Mouse (Mus musculus) thymus, postnatal 10 days (tissue): Measurements from ENCODE around the gene Osbpl10.

Experiments used
- DNase-seq, 2 experiments: peaks; one replicate each; pipeline ENCODE4 v3.0.0; 2021; ENCODE audit warnings: low spot score in 2 of 2

The Osbpl10 gene

DNA sequence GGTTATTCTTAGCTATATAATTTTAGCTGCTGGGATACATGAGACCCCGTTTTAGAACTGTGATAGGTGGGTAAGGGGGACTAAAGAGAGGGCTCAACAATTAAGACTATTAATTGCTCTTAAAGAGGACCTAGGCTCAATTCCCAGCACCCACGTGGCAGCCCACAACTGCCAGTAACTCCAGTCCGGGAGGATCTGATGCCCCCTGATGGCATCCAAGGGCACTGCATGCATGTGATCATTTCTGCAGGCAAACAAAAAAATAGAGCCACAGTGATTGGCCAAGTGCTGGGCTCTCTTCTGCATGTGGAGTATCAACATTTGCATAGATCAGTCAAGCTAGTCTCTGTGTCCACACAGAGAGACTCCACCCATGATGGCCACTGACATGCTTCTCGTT, 96.8 kb downstream of the Osbpl10 start:
- no peak for DNase-seq

DNA sequence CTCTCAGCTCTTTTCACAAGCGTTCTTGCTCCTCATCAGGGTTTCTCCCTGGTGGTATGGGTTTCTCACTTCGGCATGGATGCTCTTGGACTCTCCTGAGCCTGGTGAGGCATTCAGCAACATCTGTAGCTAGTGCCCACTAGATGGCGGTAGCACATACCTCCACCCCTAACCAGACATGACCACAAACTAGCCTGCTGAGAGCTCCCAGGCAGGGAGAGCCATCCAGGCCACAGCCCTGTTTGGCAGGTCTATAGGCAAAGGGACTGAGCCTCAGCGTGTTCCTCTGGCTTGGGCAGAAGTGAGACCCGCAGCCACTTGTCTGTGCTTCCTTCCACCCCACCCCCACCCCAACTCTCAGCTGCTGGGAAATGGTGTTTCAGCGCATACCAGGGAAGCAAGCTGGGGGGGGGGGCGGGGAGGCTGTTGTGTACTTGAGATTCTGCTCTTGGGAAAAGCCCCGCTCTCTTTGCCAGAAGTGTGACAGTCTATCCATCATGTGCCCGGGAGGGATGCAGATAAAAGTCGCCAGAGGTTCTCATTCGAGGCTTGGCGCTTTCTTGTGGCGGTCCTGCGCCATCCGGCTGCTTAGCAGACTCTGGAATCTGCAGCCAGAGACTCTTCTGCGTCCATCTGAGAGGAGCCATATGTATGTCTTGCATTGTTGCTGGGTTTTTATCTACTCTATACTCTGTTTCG, 110.1 kb downstream of the Osbpl10 start:
- DNase-seq = peak in 1 of 2 experiments; percentile 29

DNA sequence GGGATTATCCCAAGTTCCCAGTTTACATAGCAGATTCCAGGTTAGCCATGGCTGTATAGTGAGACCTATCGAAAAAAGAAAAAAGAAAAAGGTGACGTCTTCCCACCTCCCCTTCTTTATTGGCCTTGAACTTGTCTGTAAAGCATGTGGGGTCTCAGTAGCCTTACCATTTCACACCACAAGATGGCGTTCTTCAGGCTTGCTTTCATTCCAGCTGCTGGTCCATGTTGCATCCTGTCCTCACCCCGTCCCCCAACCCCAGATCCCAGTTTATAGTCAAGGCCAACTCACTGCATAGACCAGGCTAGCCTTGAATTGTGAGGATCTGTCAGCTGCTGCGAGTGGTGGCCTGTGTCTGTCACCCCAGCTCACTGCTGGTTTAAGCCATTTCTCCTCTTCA, 111.3 kb downstream of the Osbpl10 start:
- no peak for DNase-seq

DNA sequence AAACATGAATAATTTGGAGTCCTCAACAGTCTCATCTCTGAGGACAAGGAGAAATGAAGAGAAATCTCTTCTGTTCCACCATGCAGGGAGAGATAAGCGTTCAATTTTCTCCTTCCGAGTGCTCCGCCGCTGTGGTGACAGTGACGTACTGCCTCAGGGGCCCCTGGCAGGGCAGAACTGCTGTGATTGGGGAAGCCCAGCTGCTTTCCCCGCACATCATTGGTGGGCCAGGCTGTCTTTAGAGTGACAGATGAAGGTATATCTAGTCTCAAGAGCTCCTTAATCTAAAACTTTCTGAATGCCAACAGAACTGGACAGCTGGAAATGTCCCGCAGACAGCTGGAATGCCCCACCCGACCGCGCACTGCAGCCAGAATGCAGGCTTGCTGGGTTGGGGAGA, 118.1 kb downstream of the Osbpl10 start:
- DNase-seq = no peak

DNA sequence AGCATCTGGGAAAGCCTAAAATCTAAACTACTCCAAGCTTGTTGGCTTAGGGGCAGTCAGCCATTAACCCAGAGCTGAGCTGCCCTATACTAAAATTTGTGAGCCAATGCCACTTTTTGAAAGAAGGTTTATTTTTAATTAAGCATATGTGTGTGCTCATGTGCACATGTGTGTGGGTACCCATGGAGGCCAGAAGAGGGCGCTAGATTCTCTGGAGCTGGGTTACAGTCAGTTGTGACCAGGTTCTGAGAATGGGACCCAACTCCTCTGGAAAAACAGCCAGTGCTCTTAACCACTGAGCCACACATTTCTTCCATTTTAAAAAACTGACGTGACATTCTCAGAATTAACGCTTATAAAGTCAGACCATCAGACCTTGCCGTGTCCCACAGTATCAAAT, 119.0 kb downstream of the Osbpl10 start:
- no peak for DNase-seq

DNA sequence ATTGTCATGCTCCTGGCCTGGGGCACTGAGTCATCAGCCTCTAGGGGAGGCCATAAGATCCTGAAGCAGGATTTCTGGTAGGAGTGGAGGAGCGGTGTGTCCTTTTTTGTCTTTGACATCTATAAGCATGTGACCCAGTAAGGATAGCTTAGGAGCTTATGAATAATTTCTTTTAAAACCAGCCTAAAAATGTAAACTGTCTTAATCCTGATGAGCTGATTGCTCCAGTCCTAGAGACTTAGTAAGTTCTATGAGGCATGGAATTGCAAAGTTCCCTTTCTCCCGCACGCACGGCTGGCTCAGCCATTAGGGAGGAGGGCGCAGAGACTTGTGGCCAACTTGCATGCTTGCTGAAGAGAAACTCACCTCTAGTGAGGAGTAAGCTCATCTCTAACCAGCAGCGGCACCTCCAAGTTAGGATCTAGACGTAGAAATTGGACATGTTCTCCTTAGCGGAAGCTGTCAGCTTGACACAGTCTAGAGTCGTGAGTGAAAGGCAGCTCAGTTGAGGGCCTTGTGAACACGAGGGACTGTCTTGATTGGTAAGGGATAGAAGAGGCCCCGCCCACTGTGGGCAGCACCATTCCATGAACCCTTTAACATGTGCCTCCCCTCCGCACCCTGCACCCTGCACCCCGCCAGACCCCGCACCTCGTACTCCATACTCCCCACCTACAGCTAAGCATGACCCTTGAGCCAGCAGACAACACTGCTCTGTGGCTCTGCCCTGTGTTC, 122.0 kb downstream of the Osbpl10 start:
- no peak for DNase-seq

- no peak for DNase-seq
These were observed 129.1 kb downstream of the Osbpl10 start for GRCm38 (mm10) chr9:115107430-115107829.

DNA sequence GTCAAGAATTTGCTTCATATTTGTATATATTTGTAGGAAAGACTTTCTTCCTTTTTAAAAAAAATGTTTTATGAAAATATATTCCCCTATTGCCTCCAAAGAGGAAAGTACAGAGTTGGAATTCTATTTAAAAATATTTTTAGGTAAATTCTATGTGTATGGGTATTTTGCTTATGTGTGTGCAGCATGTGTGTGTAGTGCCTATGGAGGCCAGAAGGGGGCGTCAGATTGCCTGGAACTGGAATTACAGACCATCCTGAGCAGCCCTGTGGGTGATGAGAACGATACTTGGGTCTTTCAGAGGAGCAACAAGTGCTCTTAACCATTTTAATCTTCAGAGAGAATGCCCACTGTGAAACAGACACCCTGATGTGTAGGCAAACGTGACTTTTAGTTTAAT, 132.3 kb downstream of the Osbpl10 start:
- DNase-seq = no peak

- DNase-seq = no peak
These were observed 138.9 kb downstream of the Osbpl10 start for GRCm38 (mm10) chr9:115117314-115117713.

- no peak for DNase-seq
These were observed 141.9 kb downstream of the Osbpl10 start for GRCm38 (mm10) chr9:115120276-115120675.

- no peak for DNase-seq
These were observed 142.4 kb downstream of the Osbpl10 start for GRCm38 (mm10) chr9:115120678-115121224.

- DNase-seq = no peak
These were observed 149.0 kb downstream of the Osbpl10 start for GRCm38 (mm10) chr9:115127342-115127741.

GRCm38 (mm10) chr9:115133926-115134325, 155.6 kb downstream of the Osbpl10 start:
- DNase-seq = no peak

DNA sequence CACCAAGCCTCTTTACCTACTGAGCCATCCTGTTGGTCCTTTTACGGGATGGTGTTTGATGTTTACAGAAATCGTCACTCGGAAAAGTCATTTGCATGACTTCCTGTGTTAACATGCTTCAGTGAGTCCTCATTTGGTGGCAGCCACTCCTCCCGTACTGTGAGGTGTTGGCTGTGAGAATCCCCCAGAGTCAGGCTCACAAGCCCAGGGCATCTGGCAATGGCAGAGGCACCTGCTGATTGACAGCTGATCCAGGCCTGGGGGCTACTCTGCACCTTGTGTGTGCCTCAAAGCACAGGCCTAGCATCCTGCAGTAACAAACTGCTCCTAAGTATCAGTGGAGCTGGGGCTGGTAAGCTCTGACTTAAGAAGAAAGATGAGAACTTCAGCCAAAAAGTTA, 156.4 kb downstream of the Osbpl10 start:
- DNase-seq = no peak

DNA sequence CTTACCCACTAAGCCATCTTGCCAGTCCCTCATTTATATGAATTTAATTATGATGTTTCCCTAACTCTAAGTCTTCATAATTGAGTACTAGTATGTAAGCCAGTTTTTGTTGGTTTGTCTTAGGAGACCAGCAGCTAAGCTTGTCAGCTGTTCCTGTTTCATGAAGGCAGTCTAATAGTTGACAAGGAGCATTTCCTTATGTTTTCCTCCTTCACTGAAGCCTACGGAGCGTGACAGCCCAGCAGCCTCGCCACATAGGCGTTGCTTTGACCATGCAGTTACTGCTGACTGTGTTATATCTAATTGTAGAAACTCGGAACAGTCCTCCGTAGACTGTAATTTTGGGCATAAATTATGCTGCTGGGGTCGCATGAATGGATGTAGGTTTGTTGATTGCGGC, 157.0 kb downstream of the Osbpl10 start:
- no peak for DNase-seq

GRCm38 (mm10) chr9:115137858-115138257, 159.5 kb downstream of the Osbpl10 start:
- no peak for DNase-seq

GRCm38 (mm10) chr9:115139597-115140332, 161.4 kb downstream of the Osbpl10 start:
- DNase-seq = no peak

DNA sequence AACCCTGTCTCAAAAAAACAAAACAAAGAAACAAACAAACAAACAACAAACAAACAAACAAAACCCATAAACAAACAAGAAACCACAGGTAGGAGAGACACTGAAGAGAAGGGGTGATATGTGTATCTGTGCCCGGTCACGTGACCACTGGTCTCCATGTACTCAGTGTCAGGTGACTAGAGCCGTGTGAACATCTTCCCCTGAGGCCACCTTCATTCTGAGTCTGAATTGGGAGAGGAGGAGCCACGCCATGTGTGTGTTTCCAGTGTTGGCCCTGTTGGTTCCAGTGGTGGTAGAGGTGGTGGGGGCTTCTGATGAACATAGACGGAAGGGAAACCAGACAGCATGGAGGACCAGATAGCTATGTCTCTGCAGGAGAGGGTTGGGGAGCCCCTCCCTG, 168.8 kb downstream of the Osbpl10 start:
- no peak for DNase-seq

- DNase-seq = no peak
These were observed 169.4 kb downstream of the Osbpl10 start for GRCm38 (mm10) chr9:115147586-115148355.

- no peak for DNase-seq
These were observed 170.8 kb downstream of the Osbpl10 start for GRCm38 (mm10) chr9:115149011-115149756.

- no peak for DNase-seq
These were observed 183.2 kb downstream of the Osbpl10 start for GRCm38 (mm10) chr9:115161591-115161990.
